Mouse (Mus musculus) olfactory bulb, adult 2 months (tissue): ENCODE results near the gene Gm10112.

Experiments
- CTCF ChIP-seq: fragments of 200-500 bp; IDR thresholded peaks from 2 replicates; pipeline ENCODE4 v1.5.1; 2012; ENCODE audit warnings: low read depth, mild to moderate bottlenecking, low read length, moderate library complexity; ENCODE audit not compliant: insufficient read depth
- POLR2A ChIP-seq: fragments of 200-500 bp; IDR thresholded peaks from 2 replicates; pipeline ENCODE4 v1.6.1; 2012; ENCODE audit warnings: mild to moderate bottlenecking, low read depth, low read length, moderate library complexity; ENCODE audit not compliant: insufficient read depth

- TF ChIP-seq CTCF (no peak), POLR2A (no peak)
These were observed 21.4 kb downstream of the Gm10112 start for GRCm38 (mm10) chrX:111189574-111189973.
